Mouse (Mus musculus): ENCODE measurements around the gene Cdiptos. TPM values are rescaled to one million over a fixed set of nuclear protein-coding genes. Genes with fewer than 3 reads are reported as not detected.
A peak's percentile ranks its signal among the peaks of the same experiment; 100 is the strongest.

Gene Cdiptos
- total RNA-seq, 2 experiments from 2014 or later, result 0.42 TPM; not detected in 1

DNA sequence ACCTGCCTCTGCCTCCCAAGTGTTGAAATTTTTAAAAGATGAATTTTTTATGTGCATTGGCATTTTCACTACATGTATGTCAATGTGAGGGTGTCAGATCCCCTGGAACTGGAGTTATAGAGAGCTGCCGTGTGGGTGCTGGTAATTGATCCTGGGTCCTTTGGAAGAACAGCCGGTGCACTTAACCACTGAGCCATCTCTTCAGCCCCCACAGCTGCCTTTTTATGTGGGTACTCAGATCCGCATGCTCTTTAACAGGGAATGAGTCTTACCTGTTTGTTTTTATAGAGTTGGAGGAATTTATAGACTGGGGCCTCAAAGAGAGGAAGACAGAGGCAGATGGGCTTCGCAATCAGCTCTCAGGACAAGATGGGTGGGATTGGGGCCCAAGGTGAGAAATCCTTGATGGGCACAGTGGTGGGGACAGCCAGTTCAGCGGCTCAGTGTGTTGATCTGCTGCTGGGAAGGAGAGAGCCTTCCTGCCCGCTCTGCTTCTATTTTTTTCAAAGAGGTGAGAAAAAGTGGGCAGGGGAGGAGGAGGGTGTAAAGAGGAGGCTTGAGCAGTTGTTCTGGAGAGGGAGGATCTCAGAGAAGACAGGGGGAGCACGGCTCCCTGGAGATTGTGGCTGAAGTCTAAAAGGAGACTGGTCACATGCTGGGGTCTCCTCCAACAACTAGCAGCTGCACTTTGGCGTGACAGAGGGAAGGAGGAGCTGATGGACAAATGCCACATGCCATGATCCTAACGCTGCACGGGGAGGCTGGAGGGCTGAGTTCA, 9.0 kb upstream of the Cdiptos start:
- no peak for DNase-seq (ENCODE audit: low spot score in 2 of 2)
- intact Hi-C loops (cut with DNase I), result no loop called here

DNA sequence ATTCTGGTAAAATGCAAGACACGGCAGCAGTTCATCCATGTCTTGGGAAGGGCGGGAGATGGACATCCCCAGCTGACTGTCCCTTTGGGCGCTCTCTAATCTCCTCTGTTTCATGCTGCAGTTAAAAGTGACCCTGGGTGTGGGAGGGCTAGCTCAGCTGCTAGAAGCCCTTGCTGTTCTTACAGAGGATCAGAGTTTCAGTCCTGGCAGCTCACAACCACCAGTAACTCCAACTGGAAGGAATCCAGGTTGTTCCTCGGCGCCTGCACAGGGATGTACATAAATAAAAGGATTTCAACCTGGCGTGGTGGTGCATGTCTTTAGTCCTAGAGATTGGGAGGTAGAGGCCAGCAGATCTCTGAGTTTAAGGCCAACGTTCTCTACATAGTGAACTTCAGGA, 7.2 kb upstream of the Cdiptos start:
- DNase-seq (ENCODE audit: low spot score in 2 of 2), result no peak
- intact Hi-C loops (cut with DNase I), result no loop called here

DNA sequence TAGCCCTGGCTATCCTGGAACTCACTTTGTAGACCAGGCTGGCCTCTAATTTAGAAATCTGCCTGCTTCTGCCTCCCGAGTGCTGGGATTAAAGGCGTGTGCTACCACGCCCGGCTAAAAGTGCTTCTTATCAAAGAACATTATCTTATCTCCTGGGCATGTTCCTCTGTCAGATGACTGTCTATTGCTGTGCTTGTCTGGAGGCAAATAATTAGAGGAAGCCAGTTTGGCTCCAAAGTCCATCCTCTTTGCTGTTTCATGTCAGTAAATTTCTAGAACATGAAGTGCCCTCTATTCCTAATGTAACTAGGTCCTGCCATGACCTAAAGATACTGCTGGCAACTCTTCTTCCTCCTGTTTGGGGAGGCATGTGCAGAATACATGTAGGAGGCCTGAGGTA, 6.2 kb upstream of the Cdiptos start:
- intact Hi-C loops (cut with DNase I), result no loop called here
- no peak for DNase-seq (ENCODE audit: low spot score in 2 of 2)

DNA sequence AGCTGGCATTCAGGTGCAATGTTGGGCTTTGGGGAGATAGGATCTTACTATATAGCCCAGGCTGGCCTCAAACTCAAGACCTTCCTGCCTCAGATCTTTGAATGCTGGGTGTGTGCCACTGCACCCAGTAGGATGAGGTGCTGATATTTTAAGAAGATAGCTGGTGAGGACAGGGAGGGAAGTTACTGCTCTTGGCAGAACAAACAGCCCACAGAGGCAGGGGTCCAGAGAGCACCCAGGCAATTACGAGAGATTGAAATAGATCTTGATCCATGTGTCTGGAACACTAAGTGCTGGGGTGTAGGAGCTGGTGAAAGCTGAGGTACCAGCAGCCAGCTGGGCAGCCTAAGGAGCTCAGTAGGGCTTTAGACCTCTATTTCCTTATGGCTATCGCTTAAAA, 5.7 kb upstream of the Cdiptos start:
- DNase-seq (ENCODE audit: low spot score in 2 of 2), result no peak
- intact Hi-C loops (cut with DNase I), result no loop called here

DNA sequence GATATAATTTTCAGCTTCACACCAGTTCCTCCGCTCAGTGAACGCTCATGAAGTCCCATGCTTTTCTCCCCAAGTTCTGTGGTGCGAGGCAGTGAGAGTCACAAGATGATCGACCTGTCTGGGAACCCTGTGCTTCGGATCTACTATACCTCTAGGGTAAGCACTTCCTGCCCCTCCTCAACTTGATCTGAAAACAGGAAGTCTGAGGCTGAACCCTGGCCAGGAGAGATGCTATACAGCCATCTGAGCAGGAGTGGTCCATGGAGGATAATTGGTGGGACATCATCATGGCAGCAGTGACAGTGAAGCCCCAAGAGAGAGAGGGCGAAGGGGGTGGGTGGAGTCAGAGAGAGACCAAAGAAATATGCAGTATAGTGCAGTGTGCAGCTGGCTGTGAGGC, 2.9 kb upstream of the Cdiptos start:
- DNase-seq (ENCODE audit: low spot score in 2 of 2), result no peak
- intact Hi-C loops (cut with DNase I), result loop anchor here (5.0 kb wide), 1 partner anchor 38 kb away; the partner anchor contains the start of genes Pagr1a and Pagr1b

DNA sequence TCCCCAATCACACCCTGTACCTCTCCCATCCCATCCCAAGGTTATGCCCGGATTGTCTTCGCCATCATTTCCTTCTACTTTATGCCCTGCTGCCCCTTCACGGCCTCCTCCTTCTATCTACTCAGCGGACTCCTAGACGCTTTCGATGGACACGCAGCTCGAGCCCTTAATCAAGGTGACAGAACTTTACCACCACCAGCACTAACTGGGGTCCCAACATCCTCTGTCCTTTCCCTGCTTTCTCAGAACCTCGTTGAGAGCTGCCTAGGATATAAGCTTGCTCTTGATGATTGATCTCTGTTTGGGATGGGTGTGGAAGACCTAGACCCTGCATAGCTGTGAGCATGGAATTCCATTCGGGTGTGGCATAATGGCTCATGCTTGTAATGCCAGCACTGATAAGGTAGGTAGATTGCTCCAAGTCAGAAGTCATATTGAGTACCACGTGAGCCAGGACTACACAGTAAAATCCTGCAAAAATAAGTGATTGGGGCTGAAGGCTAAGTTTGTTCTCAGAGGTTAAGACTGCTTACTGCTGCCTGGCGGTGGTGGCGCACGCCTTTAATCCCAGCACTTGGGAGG, 1.1 kb upstream of the Cdiptos start:
- DNase-seq (ENCODE audit: low spot score in 2 of 2), result no peak
- intact Hi-C loops (cut with DNase I), result loop anchor here (5.0 kb wide), 1 partner anchor 40 kb away; the partner anchor contains the start of genes Pagr1a and Pagr1b

DNA sequence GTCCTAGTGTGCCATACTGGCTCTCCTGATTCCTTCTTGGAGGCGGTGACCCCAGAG, 177 bp downstream of the Cdiptos start, which contains the start of gene Cdipt:
Gene Cdipt, plus strand, starts transcription at position 22 of the 57 bp plus-strand sequence.
- DNase-seq (ENCODE audit: low spot score in 2 of 2), result no peak
- intact Hi-C loops (cut with DNase I), result loop anchor here (5.0 kb wide), 1 partner anchor 42 kb away; the partner anchor contains the start of genes Pagr1a and Pagr1b

DNA sequence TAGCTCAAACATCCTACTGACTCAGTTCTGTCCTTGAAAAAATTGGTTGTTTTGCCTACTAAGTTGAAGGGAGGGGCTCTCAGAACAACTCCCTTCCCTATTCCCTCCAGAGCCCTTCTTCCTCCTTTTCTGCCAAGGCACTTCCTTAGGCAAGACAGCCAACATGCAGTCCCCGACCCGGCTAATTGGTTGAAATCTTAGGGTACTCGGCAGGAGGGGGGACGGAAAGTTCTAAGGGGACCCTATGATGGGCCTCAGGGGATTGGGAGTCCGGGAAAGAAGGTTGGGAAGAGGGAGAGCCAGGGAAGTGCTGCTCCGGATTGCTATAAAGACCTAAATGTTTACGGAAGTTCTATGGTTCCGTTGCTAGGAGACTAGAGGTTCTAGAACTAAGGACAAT, 405 bp downstream of the Cdiptos start:
- no peak for DNase-seq (ENCODE audit: low spot score in 2 of 2)
- intact Hi-C loops (cut with DNase I), result loop anchor here (5.0 kb wide), 1 partner anchor 42 kb away; the partner anchor contains the start of genes Pagr1a and Pagr1b

DNA sequence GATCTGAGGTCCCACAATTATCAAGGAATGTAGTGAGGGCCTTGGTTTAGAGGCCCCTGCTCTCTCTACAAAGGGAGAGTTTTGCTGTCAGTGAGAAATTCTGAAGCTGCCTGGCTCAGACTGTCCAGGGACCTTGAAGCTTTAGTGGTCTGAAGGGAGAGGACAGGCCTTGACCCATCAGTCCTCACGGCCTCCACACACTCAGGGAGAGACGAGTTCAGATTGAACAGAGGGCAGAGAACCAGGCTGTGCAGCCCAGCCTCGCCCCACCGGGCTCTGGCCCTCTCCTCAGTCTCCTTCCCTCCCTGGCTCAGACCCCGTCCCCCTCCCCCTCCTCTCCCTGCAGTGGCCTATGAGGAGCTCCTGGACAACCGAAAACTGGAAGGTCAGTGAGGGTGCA, 8.5 kb downstream of the Cdiptos start:
- intact Hi-C loops (cut with DNase I), result no loop called here
- no peak for DNase-seq (ENCODE audit: low spot score in 2 of 2)

DNA sequence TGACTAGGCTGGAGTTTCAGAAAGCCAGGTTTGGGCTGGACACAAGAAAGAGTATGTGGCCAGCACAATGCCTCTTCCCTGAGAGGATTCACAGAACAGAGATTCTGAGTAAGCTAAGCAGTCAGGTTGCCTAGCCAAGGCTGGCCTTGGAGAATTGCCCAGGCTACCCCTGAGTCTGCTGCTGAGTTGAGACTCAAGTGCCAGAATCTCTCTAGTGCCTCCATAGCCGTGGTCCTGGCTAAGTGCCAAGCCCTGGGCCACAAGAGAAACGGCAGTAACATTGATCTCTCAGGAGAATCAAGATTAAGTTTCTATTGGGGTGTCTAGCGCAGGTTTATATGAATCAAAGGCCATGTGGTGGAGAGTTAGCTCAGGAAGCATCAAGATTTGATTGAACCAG, 10.3 kb downstream of the Cdiptos start:
- intact Hi-C loops (cut with DNase I), result no loop called here
- DNase-seq (ENCODE audit: low spot score in 2 of 2), result no peak

DNA sequence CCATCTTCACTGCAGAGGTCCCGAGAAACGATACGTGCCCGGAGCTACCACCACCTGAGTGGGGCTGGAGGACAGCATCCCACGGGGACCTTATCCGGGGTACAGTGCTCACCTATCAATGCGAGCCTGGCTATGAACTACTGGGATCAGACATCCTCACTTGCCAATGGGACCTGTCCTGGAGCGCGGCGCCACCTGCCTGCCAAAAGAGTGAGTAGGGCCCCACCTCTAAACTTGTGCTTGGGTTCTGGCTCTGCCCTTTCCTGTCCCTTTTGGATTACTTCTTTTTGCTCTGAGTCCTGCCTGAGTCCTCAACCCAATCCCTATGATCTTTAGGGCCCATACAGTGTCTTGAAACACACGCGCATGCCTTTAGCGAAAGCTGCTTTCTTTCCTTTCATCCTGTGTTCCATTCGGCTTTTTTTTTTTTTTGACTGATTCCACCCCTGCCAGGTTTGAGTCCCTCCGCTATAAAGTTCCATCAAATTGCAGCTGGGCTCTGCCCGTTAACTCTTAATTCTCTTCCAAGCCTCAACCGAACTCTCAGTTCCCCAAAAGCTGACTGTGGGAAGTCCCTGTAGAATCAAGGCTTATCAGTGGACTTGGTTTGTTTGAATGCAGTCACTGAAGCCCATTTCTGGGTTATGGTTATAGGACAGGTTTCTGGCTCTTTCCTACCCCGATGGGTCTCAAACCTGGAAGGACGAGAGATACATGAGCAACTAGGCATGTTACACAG, 12.2 kb downstream of the Cdiptos start:
- intact Hi-C loops (cut with DNase I), result no loop called here
- DNase-seq (ENCODE audit: low spot score in 2 of 2), result no peak

DNA sequence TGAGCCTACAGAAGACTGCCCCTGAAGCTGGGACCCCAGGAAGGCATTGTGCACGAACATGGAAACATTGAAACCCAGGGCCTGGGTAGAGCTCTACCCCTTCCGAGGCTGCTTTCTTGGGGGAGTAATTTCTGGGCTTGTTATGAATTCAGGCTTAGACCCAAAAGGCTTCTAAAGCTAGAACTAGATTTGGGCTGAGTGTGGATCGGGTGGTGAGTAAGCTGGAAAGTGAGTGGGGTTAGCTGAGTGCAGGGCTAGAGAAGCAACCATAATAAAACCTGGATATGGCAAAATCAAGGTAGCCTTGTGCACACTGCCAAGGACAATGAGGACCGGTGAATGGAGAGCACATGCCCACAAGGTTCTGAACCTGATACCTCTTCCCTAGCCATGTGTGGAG, 13.9 kb downstream of the Cdiptos start:
- intact Hi-C loops (cut with DNase I), result no loop called here
- DNase-seq (ENCODE audit: low spot score in 2 of 2), result no peak

DNA sequence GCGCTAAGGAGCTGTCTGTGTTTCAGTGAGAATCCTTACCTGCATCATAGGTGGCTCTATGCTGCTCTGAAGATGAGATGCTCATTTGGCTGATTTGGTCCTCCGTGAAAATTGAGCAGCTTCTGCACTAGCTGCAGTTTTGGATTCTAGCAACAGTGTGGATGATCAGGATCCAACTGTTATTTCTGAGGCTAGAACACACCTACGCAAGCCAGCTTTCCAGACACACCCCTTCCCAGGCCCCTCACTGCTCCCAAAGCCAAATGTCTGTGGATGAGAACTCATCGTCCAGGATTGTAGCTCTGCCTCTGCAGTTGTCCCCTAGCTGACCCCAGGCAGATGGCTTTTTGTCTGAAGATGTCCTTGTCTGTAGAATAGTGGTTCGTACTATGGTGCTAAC, 14.8 kb downstream of the Cdiptos start:
- DNase-seq (ENCODE audit: low spot score in 2 of 2), result no peak
- intact Hi-C loops (cut with DNase I), result no loop called here

DNA sequence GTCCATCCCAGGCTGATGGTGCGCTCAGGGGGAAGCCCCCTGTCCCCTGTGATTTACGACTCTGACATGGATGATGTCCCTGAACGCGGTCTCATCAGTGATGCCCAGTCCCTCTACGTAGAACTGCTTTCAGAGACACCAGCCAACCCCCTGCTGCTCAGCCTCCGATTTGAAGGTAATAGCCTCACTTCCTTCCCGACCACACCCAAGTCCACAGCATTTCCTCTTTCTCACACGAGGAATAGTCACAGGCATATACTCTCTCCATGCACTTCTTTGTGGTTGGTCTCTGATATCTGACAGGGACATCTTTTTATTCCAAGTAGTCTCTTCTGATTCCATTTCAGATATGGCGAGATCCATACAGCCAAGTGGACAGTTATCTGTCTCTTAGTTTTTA, 16.1 kb downstream of the Cdiptos start:
- intact Hi-C loops (cut with DNase I), result no loop called here
- no peak for DNase-seq (ENCODE audit: low spot score in 2 of 2)

DNA sequence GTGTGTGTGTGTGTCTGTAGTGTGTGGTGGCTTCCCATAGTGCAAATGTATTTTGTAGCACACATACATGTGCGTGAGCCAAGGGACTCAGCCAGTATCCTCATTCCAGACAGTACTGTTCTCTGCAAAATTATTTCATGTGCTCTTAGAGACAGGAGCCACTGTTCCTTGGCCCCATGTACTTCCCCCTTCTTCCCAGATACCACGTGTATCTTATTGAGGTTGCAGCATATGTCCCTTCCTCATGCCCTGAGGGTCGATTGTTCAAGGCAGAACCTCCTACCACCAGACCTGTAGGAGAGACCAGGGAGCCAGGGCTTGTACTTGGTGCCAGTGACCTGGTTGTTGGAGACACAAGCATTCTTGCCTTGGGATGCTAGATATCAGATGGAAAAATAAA, 20.8 kb downstream of the Cdiptos start:
- no peak for DNase-seq (ENCODE audit: low spot score in 2 of 2)
- intact Hi-C loops (cut with DNase I), result no loop called here

DNA sequence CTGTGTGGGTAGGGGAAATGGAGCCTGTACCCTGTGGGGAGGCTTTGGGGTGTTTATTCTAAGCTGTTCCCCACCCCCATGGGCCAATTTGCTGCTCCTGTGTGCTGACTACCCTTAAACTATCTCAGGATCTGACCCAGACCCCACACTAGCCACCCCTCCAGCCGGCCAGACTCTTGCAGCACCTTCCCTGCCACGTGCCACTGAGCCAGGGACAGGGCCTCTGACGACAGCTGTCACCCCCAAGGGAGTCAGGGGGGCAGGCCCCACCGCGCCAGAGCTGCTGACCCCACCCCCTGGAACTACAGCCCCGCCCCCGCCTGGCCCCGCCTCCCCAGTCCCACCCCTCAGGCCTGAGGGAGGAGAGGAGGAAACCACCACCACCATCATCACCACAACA, 23.3 kb downstream of the Cdiptos start:
- intact Hi-C loops (cut with DNase I), result loop anchor here (5.0 kb wide), 1 partner anchor 70 kb away; the partner anchor contains the start of gene Taok2
- no peak for DNase-seq (ENCODE audit: low spot score in 2 of 2)

DNA sequence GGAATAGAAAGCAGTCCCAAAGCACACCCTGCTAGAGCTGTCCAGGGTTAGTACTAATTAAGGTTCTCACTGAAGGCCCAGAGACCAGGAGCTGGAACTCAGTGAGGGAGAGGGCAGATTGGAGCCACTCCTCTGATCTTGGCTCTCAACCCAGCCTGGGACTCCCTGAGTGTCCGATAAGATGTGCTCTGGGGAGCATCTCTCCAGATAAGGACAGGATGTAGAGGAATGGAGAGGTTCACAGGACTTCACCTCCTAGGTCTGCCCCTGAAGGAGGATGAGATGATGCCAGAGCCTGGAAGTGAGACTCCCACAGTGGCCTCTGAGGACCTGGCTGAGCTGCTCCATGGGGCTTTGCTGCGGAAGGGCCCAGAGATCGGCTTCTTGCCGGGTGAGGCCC, 24.2 kb downstream of the Cdiptos start:
- no peak for DNase-seq (ENCODE audit: low spot score in 2 of 2)
- intact Hi-C loops (cut with DNase I), result loop anchor here (5.0 kb wide), 1 partner anchor 69 kb away; the partner anchor contains the start of gene Taok2

DNA sequence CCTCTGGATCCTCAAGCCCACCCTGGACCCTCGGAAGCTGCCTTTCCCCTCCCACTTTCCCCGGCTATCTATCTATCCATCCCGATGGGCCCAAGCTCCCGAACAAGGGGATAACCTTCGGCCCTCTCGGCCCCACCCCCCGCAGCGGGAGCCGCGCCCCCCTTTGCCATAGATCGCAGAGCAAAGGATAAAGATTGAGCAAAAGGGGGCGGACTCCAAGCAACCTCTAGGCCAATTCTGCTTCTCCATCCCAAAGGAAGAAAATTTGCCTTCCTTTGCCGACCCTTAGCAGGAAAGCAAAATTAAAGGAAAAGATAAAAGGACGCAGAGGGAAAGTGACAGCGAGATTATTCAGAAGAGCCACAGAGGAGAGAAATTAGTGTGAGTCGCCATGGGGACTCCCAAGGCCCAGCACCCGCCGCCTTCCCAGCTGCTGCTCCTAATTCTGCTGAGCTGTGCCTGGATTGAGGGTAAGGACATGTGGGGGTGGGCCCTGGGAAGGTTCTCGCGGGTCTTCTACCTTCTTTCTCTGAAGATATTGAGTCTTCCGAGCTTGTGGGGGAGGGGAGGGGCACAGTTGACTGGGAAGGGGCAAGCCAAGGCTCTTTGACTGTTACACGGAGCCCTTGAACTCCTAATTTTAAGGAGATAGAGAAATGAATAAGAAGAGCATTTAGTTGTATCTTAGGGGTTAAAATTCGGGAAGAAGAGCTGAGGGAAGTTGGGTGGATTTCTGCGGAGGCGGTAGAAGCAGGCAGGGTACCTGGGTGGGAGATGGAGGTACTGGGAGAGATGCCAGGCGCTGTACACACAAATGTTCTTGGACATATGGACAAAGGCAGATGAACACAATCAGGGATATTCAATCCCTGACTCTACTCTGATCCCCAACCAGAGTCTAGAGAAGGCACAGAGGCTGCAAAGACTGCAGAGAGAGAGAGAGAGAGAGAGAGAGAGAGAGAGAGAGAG, 25.0 kb downstream of the Cdiptos start:
- peak; percentile 46 to 57 for DNase-seq (ENCODE audit: low spot score in 2 of 2)
- intact Hi-C loops (cut with DNase I), result loop anchor here (5.0 kb wide), 1 partner anchor 69 kb away; the partner anchor contains the start of gene Taok2

DNA sequence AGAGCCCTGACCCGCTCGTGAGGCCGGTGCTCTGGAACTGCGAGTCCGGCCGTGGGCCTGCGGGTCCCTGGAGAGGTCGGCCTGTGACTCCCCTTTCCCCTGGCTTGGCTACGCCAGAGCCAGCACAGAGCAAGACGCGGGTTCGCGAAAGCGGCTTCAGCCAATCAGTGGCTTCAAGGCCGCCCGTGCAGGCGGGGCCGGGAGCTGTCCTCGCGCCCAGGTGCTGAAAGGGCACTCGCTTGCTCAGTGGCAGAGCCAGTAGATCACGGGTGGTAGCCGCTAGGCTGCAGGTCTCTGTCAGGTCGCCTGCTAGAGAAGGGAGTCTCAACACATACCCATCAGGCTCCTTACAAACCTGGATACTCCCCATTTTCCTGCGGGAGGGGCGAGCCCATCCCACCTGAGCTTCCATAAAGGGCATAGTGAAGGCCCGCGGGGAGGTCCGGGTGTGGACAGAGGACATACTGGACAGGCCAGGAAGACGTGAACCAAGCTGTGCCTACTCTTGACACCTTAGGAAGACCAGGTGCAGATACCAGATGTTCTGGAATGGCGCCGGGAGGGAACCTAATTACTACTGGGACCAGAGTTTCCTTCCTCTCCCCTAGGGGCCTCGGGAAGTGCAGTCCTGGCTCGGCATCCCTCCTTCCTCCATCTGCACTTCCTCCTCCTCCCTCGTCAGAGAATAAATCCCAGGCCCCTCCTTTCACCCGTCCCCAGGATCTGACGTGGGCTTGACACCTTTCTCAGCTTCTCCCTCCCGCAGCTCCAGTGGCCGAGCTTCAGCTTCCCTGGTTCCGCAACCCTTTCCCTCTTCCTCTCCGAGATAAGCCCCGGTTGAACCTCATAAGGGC, 25.9 kb downstream of the Cdiptos start, which contains the start of gene Sez6l2:
Gene Sez6l2, plus strand, starts transcription at position 771 of the 854 bp plus-strand sequence.
- DNase-seq (ENCODE audit: low spot score in 2 of 2), result peak; percentile 82 to 85
- intact Hi-C loops (cut with DNase I), result loop anchor here (5.0 kb wide), 2 partner anchors 67 to 68 kb away; partner anchors contain the start of genes Pagr1a, Pagr1b and Taok2
